Mouse (Mus musculus) ES-Bruce4 (cell line): ENCODE data around the gene Gm11985. TPM values are rescaled to one million over a fixed set of nuclear protein-coding genes. Genes with fewer than 3 reads are reported as not detected.

Source experiments
- H3K27ac ChIP-seq: 2 replicates; pipeline ENCODE4 v1.5.1; 2012; ENCODE audit warnings: low read length, inconsistent platforms; ENCODE audit not compliant: insufficient read depth
- H3K27me3 ChIP-seq: 2 replicates; pipeline ENCODE4 v1.6.1; 2012; ENCODE audit warnings: mild to moderate bottlenecking, low read length, inconsistent platforms; ENCODE audit not compliant: control insufficient read depth, poor library complexity, insufficient read depth, severe bottlenecking
- H3K36me3 ChIP-seq: 2 replicates; pipeline ENCODE4 v1.6.1; 2012; ENCODE audit warnings: inconsistent platforms, mild to moderate bottlenecking, low read length, moderate library complexity; ENCODE audit not compliant: control insufficient read depth, poor library complexity, insufficient read depth, severe bottlenecking
- H3K4me1 ChIP-seq: one replicate; pipeline ENCODE4 v1.8.1; 2011; ENCODE audit warnings: low read length; ENCODE audit not compliant: control insufficient read depth, insufficient read depth
- H3K4me3 ChIP-seq: 2 replicates; pipeline ENCODE4 v1.5.1; 2011; ENCODE audit warnings: low read depth, mild to moderate bottlenecking, low read length
- H3K9ac ChIP-seq: 2 replicates; pipeline ENCODE4 v1.6.1; 2012; ENCODE audit warnings: low read depth, mild to moderate bottlenecking, inconsistent platforms; ENCODE audit not compliant: poor library complexity, severe bottlenecking
- H3K9me3 ChIP-seq: replicated peaks from 2 replicates; pipeline ENCODE4 v1.6.1; 2012; ENCODE audit warnings: mild to moderate bottlenecking, low read length, inconsistent platforms; ENCODE audit not compliant: control insufficient read depth, poor library complexity, insufficient read depth, severe bottlenecking
- CTCF ChIP-seq: IDR thresholded peaks from one replicate; pipeline ENCODE4 v1.8.1; 2011; ENCODE audit warnings: low read depth, low read length
- EP300 ChIP-seq: IDR thresholded peaks from 2 replicates; pipeline ENCODE4 v1.6.1; 2011; ENCODE audit warnings: low read depth, low read length; ENCODE audit not compliant: insufficient read depth
- POLR2A ChIP-seq: IDR thresholded peaks from one replicate; pipeline ENCODE4 v1.8.1; 2011; ENCODE audit warnings: low read length; ENCODE audit not compliant: insufficient read depth
- polyA plus RNA-seq: library from polyadenylated mRNA; stranded (reverse); fragments of >200 nt; gene quantifications from 2 replicates; pipeline ENCODE4 v1.2.4, GENCODE M21; 2011; ENCODE audit warnings: low read depth; ENCODE audit not compliant: missing spikeins, insufficient read depth, insufficient read length

Gm11985 gene
- polyA plus RNA-seq, 1 experiment, result not detected

DNA sequence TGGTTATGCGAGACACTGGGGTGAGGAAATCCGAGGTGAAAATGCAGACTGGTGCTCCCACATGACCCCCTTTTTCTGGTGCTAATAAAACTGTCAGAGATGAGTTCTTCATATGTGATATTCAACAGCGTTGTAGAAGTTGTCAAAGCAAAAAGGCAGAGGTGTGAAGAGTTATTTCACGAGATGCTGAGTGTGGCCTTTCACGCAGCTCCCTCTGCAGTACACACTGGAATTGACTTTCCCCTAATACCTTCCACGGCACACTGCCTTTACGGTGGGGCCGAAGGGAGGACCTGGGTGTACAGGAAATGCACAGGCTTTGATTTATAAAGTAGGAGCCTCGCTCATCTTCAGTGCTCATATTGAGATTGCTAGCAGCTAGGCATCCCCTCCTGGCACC lies 4.8 kb upstream of the Gm11985 start:
- no peaks in the 10 kb centered on the region for H3K4me1 ChIP-seq
- no peaks in the 10 kb centered on the region for H3K27me3 ChIP-seq
- H3K36me3 ChIP-seq, result no peaks in the 10 kb centered on the region
- H3K4me3 ChIP-seq, result no peak overlapping the region
- H3K27ac ChIP-seq, result no peak overlapping the region
- no peaks in the 10 kb centered on the region for H3K9me3 ChIP-seq
- H3K9ac ChIP-seq, result no peak overlapping the region
- TF ChIP-seq EP300 (no peak), CTCF (no peak), POLR2A (no peak)

DNA sequence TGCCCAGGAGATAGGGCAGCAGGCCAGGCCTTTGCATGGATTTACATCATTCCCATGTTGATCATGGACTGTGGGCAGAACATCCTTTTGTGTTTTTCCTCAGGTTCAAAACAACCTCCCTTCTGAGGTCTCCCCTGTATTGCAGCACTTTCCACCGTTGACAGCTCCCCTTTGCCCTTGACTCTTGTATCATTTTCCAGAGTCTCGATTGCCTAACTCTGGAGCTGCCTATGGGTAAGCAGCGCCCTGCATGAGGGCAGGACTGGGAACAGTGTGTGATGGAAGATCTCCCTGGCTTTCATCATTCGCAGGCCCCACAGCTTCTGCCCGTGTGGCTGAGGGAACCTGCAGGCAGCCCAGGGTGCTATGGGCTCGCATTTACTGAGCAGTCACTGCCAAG lies 4.3 kb upstream of the Gm11985 start:
- H3K9ac ChIP-seq, result no peak overlapping the region
- H3K27ac ChIP-seq, result no peak overlapping the region
- H3K4me1 ChIP-seq, result no peaks in the 10 kb centered on the region
- H3K27me3 ChIP-seq, result no peaks in the 10 kb centered on the region
- H3K9me3 ChIP-seq, result no peaks in the 10 kb centered on the region
- H3K36me3 ChIP-seq, result no peaks in the 10 kb centered on the region
- TF ChIP-seq POLR2A, result no peak
- TF ChIP-seq CTCF, result no peak
- TF ChIP-seq EP300, result no peak
- H3K4me3 ChIP-seq, result no peak overlapping the region

- H3K9ac ChIP-seq, result no peak overlapping the region
- H3K9me3 ChIP-seq, result no peaks in the 10 kb centered on the region
- H3K4me3 ChIP-seq, result no peak overlapping the region
- no peaks in the 10 kb centered on the region for H3K27me3 ChIP-seq
- TF ChIP-seq EP300, result no peak
- no peak for TF ChIP-seq POLR2A
- TF ChIP-seq CTCF, result no peak
- no peaks in the 10 kb centered on the region for H3K4me1 ChIP-seq
- H3K36me3 ChIP-seq, result no peaks in the 10 kb centered on the region
- no peak overlapping the region for H3K27ac ChIP-seq
These were observed 897 bp downstream of the Gm11985 start for GRCm38 (mm10) chr11:7187472-7187871.

GRCm38 (mm10) chr11:7184420-7184819 lies 3.9 kb downstream of the Gm11985 start:
- Histone ChIP-seq H3K27ac (no peak overlapping the region), H3K9me3 (0 out of 2 replicates have a peak, but pooled peaks cover 3% of the 10 kb centered on the region), H3K4me3 (no peak overlapping the region), H3K36me3 (no peaks in the 10 kb centered on the region), H3K27me3 (no peaks in the 10 kb centered on the region), H3K4me1 (no peaks in the 10 kb centered on the region), H3K9ac (no peak overlapping the region)
- TF ChIP-seq EP300, result no peak
- no peak for TF ChIP-seq CTCF
- TF ChIP-seq POLR2A, result no peak

DNA sequence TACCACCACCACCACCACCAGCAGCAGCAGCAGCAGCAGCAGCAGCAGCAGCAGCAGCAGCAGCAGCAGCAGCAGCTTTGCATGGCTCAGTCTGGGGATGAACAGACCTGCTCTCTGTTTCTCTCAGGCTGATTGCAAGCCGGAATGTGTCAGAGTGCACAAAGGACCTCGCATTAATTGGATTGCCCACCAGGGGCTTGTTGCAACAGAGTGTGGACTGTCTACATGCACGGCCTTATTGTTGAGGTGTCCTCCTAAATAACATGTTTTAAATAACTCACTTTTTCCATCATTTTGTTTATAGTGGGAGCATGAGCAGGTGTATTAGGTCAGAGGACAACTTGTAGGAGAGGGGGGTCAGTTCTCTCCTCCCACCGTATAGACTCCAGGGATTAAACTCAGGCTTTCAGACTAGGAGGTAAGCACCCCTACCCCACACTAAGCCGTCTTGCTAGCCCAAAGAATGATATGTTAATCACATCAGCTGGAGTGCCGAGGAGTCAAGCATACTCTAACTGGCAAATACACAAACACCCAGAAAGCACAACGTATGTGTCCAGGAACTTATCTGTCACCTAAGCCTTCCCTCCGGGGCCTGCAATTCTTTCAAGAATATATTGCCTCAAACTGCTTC lies 5.8 kb downstream of the Gm11985 start:
- no peaks in the 10 kb centered on the region for H3K36me3 ChIP-seq
- H3K4me1 ChIP-seq, result no peaks in the 10 kb centered on the region
- 0 out of 2 replicates have a peak, but pooled peaks cover 3% of the 10 kb centered on the region for H3K9me3 ChIP-seq
- no peak overlapping the region for H3K9ac ChIP-seq
- H3K27ac ChIP-seq, result no peak overlapping the region
- H3K27me3 ChIP-seq, result no peaks in the 10 kb centered on the region
- TF ChIP-seq POLR2A (no peak), EP300 (no peak), CTCF (no peak)
- H3K4me3 ChIP-seq, result no peak overlapping the region

GRCm38 (mm10) chr11:7179276-7179675 lies 9.1 kb downstream of the Gm11985 start:
- Histone ChIP-seq H3K4me3 (no peak overlapping the region), H3K36me3 (no peaks in the 10 kb centered on the region), H3K9me3 (0 out of 2 replicates have a peak, but pooled peaks cover 3% of the 10 kb centered on the region), H3K27me3 (no peaks in the 10 kb centered on the region), H3K9ac (no peak overlapping the region), H3K27ac (no peak overlapping the region), H3K4me1 (no peaks in the 10 kb centered on the region)
- TF ChIP-seq CTCF (no peak), POLR2A (no peak), EP300 (no peak)
